Mouse (Mus musculus) cerebellum, adult 2 months (tissue): ENCODE data around the gene C2.

Experiments used
- CTCF ChIP-seq: fragments of 200-500 bp; IDR thresholded peaks from 2 replicates; pipeline ENCODE4 v1.5.1; 2011; ENCODE audit warnings: low read depth, mild to moderate bottlenecking, control low read depth, low read length, moderate library complexity, borderline replicate concordance; ENCODE audit not compliant: insufficient read depth
- POLR2A ChIP-seq: fragments of 200-500 bp; IDR thresholded peaks from 2 replicates; pipeline ENCODE4 v1.6.1; 2011; ENCODE audit warnings: low read length, control low read depth, borderline replicate concordance; ENCODE audit not compliant: insufficient read depth

GRCm38 (mm10) chr17:34887942-34888341 lies 10.1 kb downstream of the C2 start:
- no peak for TF ChIP-seq POLR2A
- no peak for TF ChIP-seq CTCF
